Mouse (Mus musculus) MEL (cell line): ENCODE measurements around the gene Mdp1. TPM values are rescaled to one million over a fixed set of nuclear protein-coding genes. Genes with fewer than 3 reads are reported as not detected.

Source experiments
- DNase-seq: peaks from one replicate; pipeline ENCODE4 v3.0.0; 2011; ENCODE audit warnings: low read depth, low spot score
- H3K27ac ChIP-seq: 2 replicates; pipeline ENCODE4 v1.5.1; 2012; ENCODE audit warnings: low read depth, mild to moderate bottlenecking, control low read depth, low read length, moderate library complexity; ENCODE audit not compliant: control insufficient read depth
- H3K27me3 ChIP-seq, 2 experiments: fragments of 150-350 bp in 1 of 2; sonication (generic) in 1 of 2; 2 replicates each; pipeline ENCODE4 v1.6.1; 2012; ENCODE audit warnings: low read length in 2 of 2, mild to moderate bottlenecking in 2 of 2, improper control_type of control experiment in 1 of 2, moderate library complexity in 1 of 2; ENCODE audit not compliant: insufficient read depth in 2 of 2, control insufficient read depth in 1 of 2
- H3K36me3 ChIP-seq, 2 experiments: 2 replicates each; pipeline ENCODE4 v1.6.1; 2012 to 2014; ENCODE audit warnings: low read length in 2 of 2, improper control_type of control experiment in 1 of 2, inconsistent platforms in 1 of 2, mild to moderate bottlenecking in 1 of 2; ENCODE audit not compliant: insufficient read depth in 2 of 2, control insufficient read depth in 1 of 2
- H3K4me1 ChIP-seq, 2 experiments: fragments of 150-350 bp in 1 of 2; sonication (generic) in 1 of 2; 2 replicates each; pipeline ENCODE4 v1.6.1; 2012; ENCODE audit warnings: low read length in 2 of 2, improper control_type of control experiment in 1 of 2, mild to moderate bottlenecking in 1 of 2; ENCODE audit not compliant: insufficient read depth in 2 of 2, control insufficient read depth in 1 of 2
- H3K4me3 ChIP-seq, 2 experiments: fragments of 150-350 bp in 1 of 2; sonication (generic) in 1 of 2; 2 replicates each; pipeline ENCODE4 v1.5.1; 2012; ENCODE audit warnings: low read depth in 2 of 2, low read length in 2 of 2, mild to moderate bottlenecking in 2 of 2, moderate library complexity in 2 of 2, control low read depth in 1 of 2, improper control_type of control experiment in 1 of 2; ENCODE audit not compliant: control insufficient read depth in 1 of 2, insufficient read depth in 1 of 2
- H3K79me2 ChIP-seq: 2 replicates; pipeline ENCODE4 v1.6.1; 2012; ENCODE audit warnings: mild to moderate bottlenecking, low read length, moderate library complexity; ENCODE audit not compliant: control insufficient read depth, poor library complexity, insufficient read depth
- H3K9ac ChIP-seq: 2 replicates; pipeline ENCODE4 v1.6.1; 2012; ENCODE audit warnings: low read depth, mild to moderate bottlenecking, control low read depth, low read length, moderate library complexity; ENCODE audit not compliant: control insufficient read depth, poor library complexity, severe bottlenecking
- H3K9me3 ChIP-seq: fragments of 150-350 bp; sonication (generic); replicated peaks from 2 replicates; pipeline ENCODE4 v1.6.1; 2012; ENCODE audit warnings: mild to moderate bottlenecking, low read length, improper control_type of control experiment, moderate library complexity; ENCODE audit not compliant: insufficient read depth
- CHD1 ChIP-seq: IDR thresholded peaks from 2 replicates; pipeline ENCODE4 v1.6.1; 2012; ENCODE audit warnings: low read depth, mild to moderate bottlenecking, inconsistent platforms, low read length, improper control_type of control experiment
- CHD2 ChIP-seq: IDR thresholded peaks from 2 replicates; pipeline ENCODE4 v1.6.1; 2011; ENCODE audit warnings: low read length, improper control_type of control experiment
- CTCF ChIP-seq, 3 experiments: IDR thresholded peaks in 2 of 3; conservative IDR thresholded peaks in 1 of 3; 2 replicates each; pipeline ENCODE4 v1.5.1; 2011 to 2012; ENCODE audit warnings: low read length in 3 of 3, low read depth in 2 of 3, mild to moderate bottlenecking in 2 of 3, improper control_type of control experiment in 1 of 3, inconsistent platforms in 1 of 3, mixed read lengths in 1 of 3, moderate library complexity in 1 of 3; ENCODE audit not compliant: control insufficient read depth in 1 of 3, insufficient read depth in 1 of 3, poor library complexity in 1 of 3, severe bottlenecking in 1 of 3
- E2F4 ChIP-seq: IDR thresholded peaks from 2 replicates; pipeline ENCODE4 v1.6.1; 2011; ENCODE audit warnings: low read depth, low read length, improper control_type of control experiment, borderline replicate concordance
- ELF1 ChIP-seq: IDR thresholded peaks from 2 replicates; pipeline ENCODE4 v1.6.1; 2014; ENCODE audit warnings: low read depth, mild to moderate bottlenecking, inconsistent platforms, low read length, improper control_type of control experiment, moderate library complexity
- EP300 ChIP-seq, 2 experiments: IDR thresholded peaks; 2 replicates each; pipeline ENCODE4 v1.6.1; 2011; ENCODE audit warnings: improper control_type of control experiment in 2 of 2, low read length in 2 of 2, low read depth in 1 of 2, mild to moderate bottlenecking in 1 of 2
- JUND ChIP-seq: IDR thresholded peaks from 2 replicates; pipeline ENCODE4 v1.6.1; 2011; ENCODE audit warnings: low read depth, mild to moderate bottlenecking, improper control_type of control experiment, low read length
- MAZ ChIP-seq: IDR thresholded peaks from 2 replicates; pipeline ENCODE4 v1.6.1; 2012; ENCODE audit warnings: low read depth, mild to moderate bottlenecking, inconsistent platforms, low read length, improper control_type of control experiment
- MEF2A ChIP-seq: IDR thresholded peaks from 2 replicates; pipeline ENCODE4 v1.6.1; 2014; ENCODE audit warnings: low read depth, mild to moderate bottlenecking, inconsistent platforms, low read length, improper control_type of control experiment; ENCODE audit not compliant: poor library complexity, insufficient replicate concordance, severe bottlenecking; ENCODE audit errors: extremely low read depth
- MXI1 ChIP-seq: IDR thresholded peaks from 2 replicates; pipeline ENCODE4 v1.6.1; 2011; ENCODE audit warnings: mild to moderate bottlenecking, low read depth, low read length, improper control_type of control experiment
- MYB ChIP-seq: IDR thresholded peaks from 2 replicates; pipeline ENCODE4 v1.6.1; 2011; ENCODE audit warnings: mild to moderate bottlenecking, low read depth, low read length, improper control_type of control experiment
- NELFE ChIP-seq: IDR thresholded peaks from 2 replicates; pipeline ENCODE4 v1.6.1; 2011; ENCODE audit warnings: low read depth, low read length, improper control_type of control experiment
- NRF1 ChIP-seq: IDR thresholded peaks from 2 replicates; pipeline ENCODE4 v1.6.1; 2014; ENCODE audit warnings: low read depth, mild to moderate bottlenecking, inconsistent platforms, low read length, improper control_type of control experiment, moderate library complexity; ENCODE audit not compliant: poor library complexity, insufficient read depth, severe bottlenecking
- POLR2A ChIP-seq, 2 experiments: IDR thresholded peaks; 2 replicates each; pipeline ENCODE4 v1.6.1; 2011 to 2012; ENCODE audit warnings: low read length in 2 of 2, mild to moderate bottlenecking in 2 of 2, control low read depth in 1 of 2, improper control_type of control experiment in 1 of 2, low read depth in 1 of 2, moderate library complexity in 1 of 2; ENCODE audit not compliant: control insufficient read depth in 1 of 2, insufficient read depth in 1 of 2, poor library complexity in 1 of 2
- POLR2AphosphoS2 ChIP-seq: IDR thresholded peaks from 2 replicates; pipeline ENCODE4 v1.6.1; 2011; ENCODE audit warnings: low read length, improper control_type of control experiment
- RAD21 ChIP-seq: IDR thresholded peaks from 2 replicates; pipeline ENCODE4 v1.6.1; 2011; ENCODE audit warnings: mild to moderate bottlenecking, low read depth, low read length, improper control_type of control experiment
- RCOR1 ChIP-seq: IDR thresholded peaks from 2 replicates; pipeline ENCODE4 v1.6.1; 2012; ENCODE audit warnings: low read depth, mild to moderate bottlenecking, inconsistent platforms, low read length, improper control_type of control experiment
- TAL1 ChIP-seq: IDR thresholded peaks from 2 replicates; pipeline ENCODE4 v1.6.1; 2012; ENCODE audit warnings: mild to moderate bottlenecking, inconsistent platforms, low read length, moderate library complexity, mixed read lengths
- TBP ChIP-seq: IDR thresholded peaks from 2 replicates; pipeline ENCODE4 v1.8.0; 2011; ENCODE audit warnings: low read depth, low read length, improper control_type of control experiment
- TCF12 ChIP-seq: IDR thresholded peaks from 2 replicates; pipeline ENCODE4 v1.6.1; 2014; ENCODE audit warnings: low read depth, mild to moderate bottlenecking, inconsistent platforms, low read length, improper control_type of control experiment, moderate library complexity
- USF1 ChIP-seq: IDR thresholded peaks from 2 replicates; pipeline ENCODE4 v1.6.1; 2014; ENCODE audit warnings: low read depth, mild to moderate bottlenecking, inconsistent platforms, low read length, improper control_type of control experiment, moderate library complexity
- ZC3H11A ChIP-seq: IDR thresholded peaks from 2 replicates; pipeline ENCODE4 v1.6.1; 2012; ENCODE audit warnings: low read depth, mild to moderate bottlenecking, inconsistent platforms, low read length, improper control_type of control experiment
- ZKSCAN1 ChIP-seq: IDR thresholded peaks from 2 replicates; pipeline ENCODE4 v1.6.1; 2012; ENCODE audit warnings: low read depth, mild to moderate bottlenecking, inconsistent platforms, low read length, improper control_type of control experiment, moderate library complexity
- ZMIZ1 ChIP-seq: IDR thresholded peaks from 2 replicates; pipeline ENCODE4 v1.6.1; 2012; ENCODE audit warnings: low read depth, mild to moderate bottlenecking, inconsistent platforms, low read length, improper control_type of control experiment, moderate library complexity
- ZNF384 ChIP-seq: IDR thresholded peaks from 2 replicates; pipeline ENCODE4 v1.6.1; 2012; ENCODE audit warnings: low read depth, mild to moderate bottlenecking, inconsistent platforms, low read length, improper control_type of control experiment
- polyA plus RNA-seq, 2 experiments: library from polyadenylated mRNA; stranded (reverse) in 1 of 2; unstranded in 1 of 2; fragments of >175 nt in 1 of 2; fragments of >200 nt in 1 of 2; gene quantifications; 2 replicates each; pipeline versions ENCODE4 v1.2.1 to v1.2.4; 2012; ENCODE audit warnings: low replicate concordance in 2 of 2, low read depth in 1 of 2; ENCODE audit not compliant: insufficient read length in 2 of 2, insufficient read depth in 1 of 2, missing spikeins in 1 of 2
- total RNA-seq: library from RNA; depleted of rRNA; stranded (reverse); fragments of 300-350 nt; gene quantifications from 2 replicates; pipeline ENCODE4 v1.2.3, GENCODE M21; 2012

Gene Mdp1
- total and polyA plus RNA-seq, 3 experiments = 25.6 to 30.6 TPM; not detected in 1

DNA sequence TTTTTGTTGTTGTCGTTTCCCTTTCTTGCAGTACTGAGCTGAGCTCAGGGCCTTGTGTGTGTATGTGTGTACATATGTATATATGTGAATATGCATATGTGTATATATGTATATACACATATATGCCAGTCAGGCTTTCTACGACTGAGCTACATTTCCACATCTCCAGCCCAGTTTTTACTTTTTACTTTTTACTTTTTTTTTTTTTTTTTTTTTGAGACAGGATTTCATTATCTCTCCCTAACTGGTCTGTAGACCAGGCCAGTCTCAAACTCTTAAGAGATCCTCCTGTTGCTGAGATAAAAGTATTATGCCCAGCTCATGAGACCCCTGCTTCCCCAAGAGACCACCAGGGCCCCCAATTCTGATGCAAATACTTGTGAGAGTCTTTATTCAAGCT is 43.5 kb downstream of the Mdp1 start:
- H3K27ac ChIP-seq = no peak overlapping the region
- no peaks in the 10 kb centered on the region for H3K9me3 ChIP-seq
- no peak overlapping the region for H3K4me3 ChIP-seq
- no peak for DNase-seq
- TF ChIP-seq RCOR1 (no peak), MYB (no peak), CTCF (IDR thresholded peaks at IDR 0.05 in 2 of 3, conservative IDR thresholded peaks at IDR 0.05 in 1 of 3; ENCODE audit: control insufficient read depth in 1 of 3, insufficient read depth in 1 of 3, low read depth in 2 of 3, low read length in 3 of 3, poor library complexity in 1 of 3, severe bottlenecking in 1 of 3) (no peak), RAD21 (no peak), POLR2A (IDR thresholded peaks at IDR 0.05; ENCODE audit: control insufficient read depth in 1 of 2, insufficient read depth in 1 of 2, low read depth in 1 of 2, low read length in 2 of 2, poor library complexity in 1 of 2) (no peak), CHD1 (no peak), ZNF384 (peak; percentile 96)
- peaks cover 0 to 27% of the 10 kb centered on the region in 2 experiments; a peak in 2 of 4 replicates for H3K36me3 ChIP-seq
- H3K79me2 ChIP-seq = no peaks in the 10 kb centered on the region
- H3K4me1 ChIP-seq = peaks cover 11 to 51% of the 10 kb centered on the region in 2 experiments
- H3K27me3 ChIP-seq = no peaks in the 10 kb centered on the region
- H3K9ac ChIP-seq = no peak overlapping the region

DNA sequence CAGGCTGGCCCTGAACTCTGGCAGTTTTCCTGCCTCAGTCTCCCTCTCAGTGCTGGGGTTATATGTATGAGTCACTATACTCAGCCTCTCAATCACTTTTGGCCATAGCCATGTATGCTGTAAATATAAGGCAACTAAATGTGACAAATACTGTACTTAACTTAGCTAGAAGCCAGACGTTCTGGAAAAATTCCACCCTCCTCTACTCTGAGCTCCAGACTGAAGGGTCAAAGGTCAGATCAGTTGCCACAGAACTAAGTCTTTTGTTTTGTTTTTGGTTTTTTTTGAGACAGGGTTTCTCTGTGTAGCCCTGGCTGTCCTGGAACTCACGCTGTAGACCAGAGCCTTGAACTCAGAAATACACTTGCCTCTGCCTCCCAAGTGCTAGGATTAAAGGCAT is 44.4 kb downstream of the Mdp1 start:
- peaks cover 11 to 51% of the 10 kb centered on the region in 2 experiments for H3K4me1 ChIP-seq
- no peak overlapping the region for H3K9ac ChIP-seq
- H3K27me3 ChIP-seq = no peaks in the 10 kb centered on the region
- no peak overlapping the region for H3K27ac ChIP-seq
- no peak for DNase-seq
- H3K4me3 ChIP-seq = no peak overlapping the region
- peaks cover 0 to 27% of the 10 kb centered on the region in 2 experiments; a peak in 2 of 4 replicates for H3K36me3 ChIP-seq
- TF ChIP-seq TCF12 = no peak
- no peaks in the 10 kb centered on the region for H3K9me3 ChIP-seq
- H3K79me2 ChIP-seq = no peaks in the 10 kb centered on the region

DNA sequence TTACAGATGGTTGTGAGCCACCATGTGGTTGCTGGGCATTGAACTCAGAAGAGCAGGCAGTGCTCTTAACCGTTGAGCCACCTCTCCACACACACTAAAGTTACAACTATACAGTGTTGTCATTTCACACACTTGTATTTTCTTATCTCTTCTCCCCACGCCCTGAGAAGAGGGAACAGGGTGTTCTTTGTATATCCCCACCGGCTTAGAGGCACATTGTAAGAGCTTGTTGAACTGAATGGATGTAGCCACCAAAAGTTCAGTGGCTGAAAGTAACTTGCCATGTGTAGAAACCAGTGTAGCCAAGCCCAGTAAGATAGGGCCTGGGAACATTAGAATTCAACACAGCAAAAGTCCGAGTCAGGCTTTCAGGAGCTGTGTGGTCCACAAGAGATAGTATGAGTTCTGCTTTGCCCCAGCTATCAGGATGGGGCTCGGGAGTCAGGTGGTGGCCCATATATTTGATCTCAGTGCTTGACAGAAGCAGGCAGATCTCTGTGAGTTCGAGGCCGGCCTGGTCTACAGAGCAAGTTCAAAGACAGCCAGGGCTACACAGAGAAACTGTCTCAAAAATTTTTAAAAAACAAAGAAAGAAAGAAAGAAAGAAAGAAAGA is 45.6 kb downstream of the Mdp1 start:
- Histone ChIP-seq H3K36me3 (peaks cover 0 to 27% of the 10 kb centered on the region in 2 experiments; a peak in 2 of 4 replicates), H3K4me1 (peaks cover 11 to 51% of the 10 kb centered on the region in 2 experiments), H3K9me3 (no peaks in the 10 kb centered on the region), H3K27me3 (no peaks in the 10 kb centered on the region), H3K27ac (peak overlapping the region; percentile 85), H3K79me2 (no peaks in the 10 kb centered on the region), H3K9ac (peak overlapping the region; percentile 1), H3K4me3 (no peak overlapping the region)
- peak; percentile 87 for DNase-seq
- TF ChIP-seq RAD21 (no peak), POLR2A (IDR thresholded peaks at IDR 0.05; ENCODE audit: control insufficient read depth in 1 of 2, insufficient read depth in 1 of 2, low read depth in 1 of 2, low read length in 2 of 2, poor library complexity in 1 of 2) (peak in 1 of 2 experiments; percentile 40; a peak in 1 of 4 replicates), ZMIZ1 (no peak), NRF1 (no peak), CHD2 (no peak), ZC3H11A (no peak), MXI1 (no peak), POLR2AphosphoS2 (no peak), TAL1 (peak; percentile 70), TBP (peak; percentile 65), USF1 (0 out of 2 replicates have a peak, but pooled peaks have one; percentile 51), ZKSCAN1 (no peak), EP300 (IDR thresholded peaks at IDR 0.05; ENCODE audit: low read depth in 1 of 2, low read length in 2 of 2) (peak in 1 of 2 experiments; percentile 42; a peak in 2 of 4 replicates), JUND (no peak), NELFE (no peak), ELF1 (no peak), E2F4 (no peak), MAZ (no peak), MEF2A (no peak), TCF12 (0 out of 2 replicates have a peak, but pooled peaks have one; percentile 2)
